Mouse (Mus musculus) lung, postnatal 0 days (tissue): ENCODE measurements around the gene Cobl. TPM values are rescaled to one million over a fixed set of nuclear protein-coding genes. Genes with fewer than 3 reads are reported as not detected.

Experiments used
- ATAC-seq: fragments of 200-750 bp; cut with Nextera tagmentation; 2 replicates; pipeline ENCODE4 v1.8.0; 2017; ENCODE audit warnings: moderate library complexity
- DNase-seq: peaks from one replicate; pipeline ENCODE4 v3.0.0-alpha.2; 2016; ENCODE audit warnings: low spot score
- H3K27ac ChIP-seq: fragments of 300-500 bp; sonication (generic); 2 replicates; pipeline ENCODE4 v1.5.1; 2014; ENCODE audit warnings: antibody characterized with exemption, mild to moderate bottlenecking, low read length, mixed read lengths
- H3K27me3 ChIP-seq: fragments of 300-500 bp; sonication (generic); replicated peaks from 2 replicates; pipeline ENCODE4 v1.6.1; 2014; ENCODE audit warnings: low read length, mixed read lengths; ENCODE audit not compliant: insufficient read depth
- H3K36me3 ChIP-seq: fragments of 300-500 bp; sonication (generic); 2 replicates; pipeline ENCODE4 v1.6.1; 2014; ENCODE audit warnings: low read length, mixed read lengths; ENCODE audit not compliant: insufficient read depth
- H3K4me1 ChIP-seq: fragments of 300-500 bp; sonication (generic); 2 replicates; pipeline ENCODE4 v1.6.1; 2014; ENCODE audit warnings: antibody characterized with exemption, low read depth, low read length, mixed read lengths; ENCODE audit not compliant: insufficient read depth
- H3K4me2 ChIP-seq: fragments of 300-500 bp; sonication (generic); replicated peaks from 2 replicates; pipeline ENCODE4 v1.6.1; 2014; ENCODE audit warnings: low read depth, mild to moderate bottlenecking, low read length, moderate library complexity, mixed read lengths
- H3K4me3 ChIP-seq: fragments of 300-500 bp; sonication (generic); 2 replicates; pipeline ENCODE4 v1.5.1; 2014; ENCODE audit warnings: low read depth, low read length
- H3K9ac ChIP-seq: fragments of 300-500 bp; sonication (generic); replicated peaks from 2 replicates; pipeline ENCODE4 v1.6.1; 2014; ENCODE audit warnings: low read depth, mild to moderate bottlenecking
- H3K9me3 ChIP-seq: fragments of 300-500 bp; sonication (generic); 2 replicates; pipeline ENCODE4 v1.6.1; 2016; ENCODE audit warnings: low read length, mixed read lengths
- CTCF ChIP-seq: IDR thresholded peaks from 2 replicates; pipeline ENCODE4 v1.5.1; 2016; ENCODE audit warnings: antibody characterized with exemption, mild to moderate bottlenecking
- EP300 ChIP-seq: IDR thresholded peaks from 2 replicates; pipeline ENCODE4 v1.6.1; 2016; ENCODE audit warnings: antibody characterized with exemption, mild to moderate bottlenecking, control low read depth
- WGBS: fragments of 180-500 bp; shearing (Covaris S2); extraction: QIAGEN DNeasy Blood & Tissue Kit; methylation state at CpG from one replicate; pipeline ENCODE4 v1.1.7; 2014; 5-methylcytosine and 5-hydroxymethylcytosine counted together
- polyA plus RNA-seq: library from polyadenylated mRNA; unstranded; fragments of >200 nt; fragmentation: Nextera tagmentation; extraction: Ambion mirVana; gene quantifications from 2 replicates; pipeline ENCODE4 v1.2.1, GENCODE M21; 2015

The Cobl gene
- polyA plus RNA-seq, 1 experiment from 2014 or later, result 9.7 TPM

DNA sequence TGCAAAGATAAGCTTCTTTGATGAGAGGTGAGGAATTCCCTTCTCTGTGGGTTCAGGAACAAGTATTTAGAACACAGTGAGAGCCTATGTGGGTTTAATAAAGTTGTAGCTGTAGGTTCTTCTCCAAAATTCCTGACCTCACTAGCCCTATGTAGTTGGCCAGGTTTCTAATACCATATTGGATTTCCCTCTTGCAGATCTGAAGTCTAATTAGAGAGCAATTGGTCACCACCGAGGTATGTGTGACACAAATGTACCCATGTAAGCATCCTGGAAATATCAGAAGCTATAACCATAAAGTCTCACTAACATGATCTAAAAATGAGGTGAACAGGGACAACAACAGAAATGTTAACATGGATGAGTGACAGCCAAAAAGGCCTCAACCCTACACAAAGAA, 114.7 kb downstream of the Cobl start:
- no peaks in the 10 kb centered on the region for H3K4me1 ChIP-seq
- no peaks in the 10 kb centered on the region for H3K27me3 ChIP-seq
- no peaks in the 10 kb centered on the region for H3K36me3 ChIP-seq
- H3K27ac ChIP-seq, result no peak overlapping the region
- no peak overlapping the region for H3K4me3 ChIP-seq
- DNase-seq, result no peak
- no peaks in the 10 kb centered on the region for H3K9me3 ChIP-seq
- H3K4me2 ChIP-seq, result no peak overlapping the region
- ATAC-seq, result no peak
- H3K9ac ChIP-seq, result no peak overlapping the region
- no peak for TF ChIP-seq EP300
- TF ChIP-seq CTCF, result no peak
- WGBS, result 90% methylated on average over 1 of the region's 1 CpGs

GRCm38 (mm10) chr11:12346486-12346885, 118.3 kb downstream of the Cobl start:
- H3K4me2 ChIP-seq, result no peak overlapping the region
- no peak for ATAC-seq
- no peaks in the 10 kb centered on the region for H3K36me3 ChIP-seq
- H3K4me3 ChIP-seq, result no peak overlapping the region
- peak; percentile 38 for DNase-seq
- no peak overlapping the region for H3K9ac ChIP-seq
- H3K27ac ChIP-seq, result no peak overlapping the region
- H3K9me3 ChIP-seq, result no peaks in the 10 kb centered on the region
- TF ChIP-seq EP300 (no peak), CTCF (no peak)
- no peaks in the 10 kb centered on the region for H3K4me1 ChIP-seq
- no peaks in the 10 kb centered on the region for H3K27me3 ChIP-seq
- 37% methylated on average over 2 of the region's 2 CpGs for WGBS

GRCm38 (mm10) chr11:12343686-12344085, 121.1 kb downstream of the Cobl start:
- Histone ChIP-seq H3K4me3 (no peak overlapping the region), H3K4me1 (no peaks in the 10 kb centered on the region), H3K27me3 (no peaks in the 10 kb centered on the region), H3K36me3 (no peaks in the 10 kb centered on the region), H3K4me2 (no peak overlapping the region), H3K9me3 (no peaks in the 10 kb centered on the region), H3K27ac (no peak overlapping the region), H3K9ac (no peak overlapping the region)
- TF ChIP-seq EP300 (no peak), CTCF (no peak)
- no peak for DNase-seq
- WGBS, result 84% methylated on average over 4 of the region's 4 CpGs
- no peak for ATAC-seq

GRCm38 (mm10) chr11:12340697-12341096, 124.1 kb downstream of the Cobl start:
- TF ChIP-seq CTCF (no peak), EP300 (no peak)
- no peak for ATAC-seq

GRCm38 (mm10) chr11:12336145-12336544, 128.6 kb downstream of the Cobl start:
- Histone ChIP-seq H3K27ac (no peak overlapping the region), H3K4me2 (0 out of 2 replicates have a peak overlapping the region, but pooled peaks have one; percentile 6), H3K9ac (no peak overlapping the region), H3K4me3 (no peak overlapping the region), H3K27me3 (no peaks in the 10 kb centered on the region), H3K36me3 (no peaks in the 10 kb centered on the region), H3K4me1 (peaks cover 3% of the 10 kb centered on the region; the same call in 1 of the 2 replicates), H3K9me3 (no peaks in the 10 kb centered on the region)
- 30% methylated on average over 12 of the region's 12 CpGs for WGBS
- peak; percentile 81 for DNase-seq
- peak; percentile 92 for ATAC-seq
- TF ChIP-seq CTCF (no peak), EP300 (peak; percentile 94)

More at GRCm38 (mm10) chr11:12340697-12341096, 124.1 kb downstream of the Cobl start:
- H3K9me3 ChIP-seq, result no peaks in the 10 kb centered on the region
- no peak overlapping the region for H3K4me2 ChIP-seq
- H3K9ac ChIP-seq, result no peak overlapping the region
- H3K36me3 ChIP-seq, result no peaks in the 10 kb centered on the region
- H3K27me3 ChIP-seq, result no peaks in the 10 kb centered on the region
- DNase-seq, result no peak
- H3K4me3 ChIP-seq, result no peak overlapping the region
- no peaks in the 10 kb centered on the region for H3K4me1 ChIP-seq
- H3K27ac ChIP-seq, result no peak overlapping the region

GRCm38 (mm10) chr11:12331997-12332396, 132.8 kb downstream of the Cobl start:
- ATAC-seq, result peak; percentile 44
- H3K9me3 ChIP-seq, result no peaks in the 10 kb centered on the region
- H3K27ac ChIP-seq, result no peak overlapping the region
- no peak overlapping the region for H3K9ac ChIP-seq
- no peaks in the 10 kb centered on the region for H3K36me3 ChIP-seq
- 15% methylated on average over 2 of the region's 2 CpGs for WGBS
- H3K4me3 ChIP-seq, result no peak overlapping the region
- TF ChIP-seq EP300, result no peak; the same call in 1 of the 2 replicates
- no peak for TF ChIP-seq CTCF
- peaks cover 3% of the 10 kb centered on the region; the same call in 1 of the 2 replicates for H3K4me1 ChIP-seq
- H3K4me2 ChIP-seq, result no peak overlapping the region
- DNase-seq, result peak; percentile 78
- no peaks in the 10 kb centered on the region for H3K27me3 ChIP-seq

DNA sequence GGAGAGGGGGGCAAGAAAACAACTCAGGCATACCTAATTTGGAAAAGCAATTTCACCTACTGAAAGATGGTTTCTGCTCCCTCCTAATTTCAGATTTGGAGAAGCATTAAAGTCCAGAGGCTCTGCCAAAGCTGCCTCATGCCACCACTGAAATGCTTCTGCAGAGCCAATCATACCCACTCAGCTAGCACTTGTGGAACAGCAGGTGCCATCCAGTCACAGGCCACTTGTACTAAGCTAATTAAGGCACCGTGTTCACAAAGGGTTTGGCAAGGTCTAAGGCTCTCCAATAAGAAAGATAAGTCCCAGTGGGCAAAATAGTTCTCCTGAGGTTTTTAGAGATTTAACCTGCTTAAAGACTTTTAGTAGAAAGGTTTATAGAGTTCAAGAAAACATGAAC, 143.3 kb downstream of the Cobl start:
- DNase-seq, result peak; percentile 38
- peak; percentile 65 for ATAC-seq

More for the DNA sequence above, 143.3 kb downstream of the Cobl start:
- no peak overlapping the region for H3K9ac ChIP-seq
- no peak for TF ChIP-seq EP300
- no peak for TF ChIP-seq CTCF
- no peaks in the 10 kb centered on the region for H3K36me3 ChIP-seq
- WGBS, result 53% methylated on average over 1 of the region's 1 CpGs
- H3K27me3 ChIP-seq, result no peaks in the 10 kb centered on the region
- no peak overlapping the region for H3K27ac ChIP-seq
- no peaks in the 10 kb centered on the region for H3K9me3 ChIP-seq
- H3K4me2 ChIP-seq, result no peak overlapping the region
- no peak overlapping the region for H3K4me3 ChIP-seq
- no peaks in the 10 kb centered on the region for H3K4me1 ChIP-seq
